9 mouse cellular contexts compared by ENCODE assay signal in genomic region chr10:22658534-22659385, GRCm38 (mm10). TPM values are rescaled to one million over a fixed set of nuclear protein-coding genes. Genes with fewer than 3 reads are reported as not detected.
DNase-seq lines count a peak whose midpoint lies in the region; ATAC-seq and TF ChIP-seq lines count a peak whose summit lies in the region.
"Had no signal": no experiment of that assay in that cellular context is flagged by ENCODE, and none has a peak within 500 bp of the region (broad histone marks: within the 10 kb centered on the region; RNA-seq: fewer than 3 reads in every experiment).

No protein-coding gene starts in this region.

- no peaks in the 10 kb centered on the region for H3K4me1 ChIP-seq in intestine, embryonic 14.5 days (replicated peaks; ENCODE audit: control insufficient read depth, insufficient read depth, low read length)
- no peaks in the 10 kb centered on the region for H3K4me1 ChIP-seq in intestine, postnatal 0 days (replicated peaks; ENCODE audit: control insufficient read depth, insufficient read depth, low read length)
- H3K4me1 ChIP-seq in intestine, embryonic 15.5 days (replicated peaks), result no peaks in the 10 kb centered on the region
- peaks cover 22% of the 10 kb centered on the region for H3K4me1 ChIP-seq in midbrain, embryonic 10.5 days
- H3K4me1 ChIP-seq: megakaryocyte, embryonic 14.5 days had no signal

- 44% methylated on average over 23 of the region's 23 CpGs for WGBS in intestine, embryonic 14.5 days
- WGBS in intestine, postnatal 0 days, result 50% methylated on average over 23 of the region's 23 CpGs
- 39% methylated on average over 23 of the region's 23 CpGs for WGBS in intestine, embryonic 15.5 days
- 54% methylated on average over 23 of the region's 23 CpGs for WGBS in midbrain, embryonic 10.5 days

- no peaks in the 10 kb centered on the region for H3K9me3 ChIP-seq in intestine, embryonic 14.5 days (ENCODE audit: control insufficient read depth, low read length)
- no peaks in the 10 kb centered on the region for H3K9me3 ChIP-seq in intestine, postnatal 0 days (ENCODE audit: control insufficient read depth)
- no peaks in the 10 kb centered on the region for H3K9me3 ChIP-seq in intestine, embryonic 15.5 days
- H3K9me3 ChIP-seq in midbrain, embryonic 10.5 days (replicated peaks), result no peaks in the 10 kb centered on the region

- no peak overlapping the region for H3K9ac ChIP-seq in intestine, embryonic 14.5 days (ENCODE audit: low read length)
- no peak overlapping the region for H3K9ac ChIP-seq in intestine, postnatal 0 days (ENCODE audit: low read depth, low read length)
- no peak overlapping the region for H3K9ac ChIP-seq in intestine, embryonic 15.5 days

- H3K36me3 ChIP-seq in intestine, embryonic 14.5 days (ENCODE audit: control insufficient read depth, insufficient read depth, low read length), result no peaks in the 10 kb centered on the region
- no peaks in the 10 kb centered on the region for H3K36me3 ChIP-seq in intestine, postnatal 0 days (ENCODE audit: control insufficient read depth, insufficient read depth)
- no peaks in the 10 kb centered on the region for H3K36me3 ChIP-seq in intestine, embryonic 15.5 days
- H3K36me3 ChIP-seq in midbrain, embryonic 10.5 days, result no peaks in the 10 kb centered on the region

- peak; percentile 55 for DNase-seq in intestine, embryonic 14.5 days (ENCODE audit: low spot score)
- DNase-seq in forelimb bud, embryonic 11.5 days (ENCODE audit: low read depth, low spot score), result peak; percentile 77
- DNase-seq in midbrain, embryonic 10.5 days (ENCODE audit: low spot score), result peak; percentile 38
- no peak for DNase-seq in right cerebral cortex, postnatal 14 days
- no peak for DNase-seq in frontal cortex, adult 2 months (ENCODE audit: extremely low spot score in 1 of 2, low spot score in 1 of 2)

- H3K4me3 ChIP-seq in intestine, embryonic 14.5 days (ENCODE audit: low read depth, low read length), result no peak overlapping the region
- H3K4me3 ChIP-seq in intestine, postnatal 0 days (ENCODE audit: low read depth, low read length), result no peak overlapping the region
- no peak overlapping the region for H3K4me3 ChIP-seq in intestine, embryonic 15.5 days (replicated peaks)
- peak overlapping the region; percentile 16; the same call in 1 of the 2 replicates for H3K4me3 ChIP-seq in midbrain, embryonic 10.5 days
- H3K4me3 ChIP-seq: megakaryocyte, embryonic 14.5 days had no signal

- H3K27me3 ChIP-seq in intestine, embryonic 14.5 days (replicated peaks; ENCODE audit: control insufficient read depth, insufficient read depth, low read length), result no peaks in the 10 kb centered on the region
- H3K27me3 ChIP-seq in intestine, postnatal 0 days (replicated peaks; ENCODE audit: control insufficient read depth, insufficient read depth, low read length), result no peaks in the 10 kb centered on the region
- H3K27me3 ChIP-seq in intestine, embryonic 15.5 days (replicated peaks), result no peaks in the 10 kb centered on the region
- no peaks in the 10 kb centered on the region for H3K27me3 ChIP-seq in midbrain, embryonic 10.5 days (ENCODE audit: low read depth, poor library complexity, severe bottlenecking)
- H3K27me3 ChIP-seq: megakaryocyte, embryonic 14.5 days had no signal

- no peak for TF ChIP-seq CTCF in intestine, postnatal 0 days (IDR thresholded peaks at IDR 0.05; ENCODE audit: low read depth)

- ATAC-seq in intestine, embryonic 14.5 days (replicated peaks; ENCODE audit: low FRiP score, low TSS enrichment, low read depth), result no peak
- ATAC-seq in intestine, postnatal 0 days, result no peak
- ATAC-seq in intestine, embryonic 15.5 days, result peak; percentile 66
- ATAC-seq in erythroid progenitor cell, adult 5-6 weeks (replicated peaks; ENCODE audit: low FRiP score, poor library complexity, severe bottlenecking), result no peak

- peak overlapping the region; percentile 25 for H3K4me2 ChIP-seq in intestine, embryonic 14.5 days (ENCODE audit: low read length)
- no peak overlapping the region for H3K4me2 ChIP-seq in intestine, postnatal 0 days (replicated peaks; ENCODE audit: low read depth)
- peak overlapping the region; percentile 30 for H3K4me2 ChIP-seq in intestine, embryonic 15.5 days (replicated peaks)

- no peak overlapping the region for H3K27ac ChIP-seq in intestine, embryonic 14.5 days (ENCODE audit: low read depth)
- H3K27ac ChIP-seq in intestine, postnatal 0 days (ENCODE audit: low read depth, low read length), result no peak overlapping the region
- H3K27ac ChIP-seq in intestine, embryonic 15.5 days, result no peak overlapping the region
- peak overlapping the region; percentile 63 for H3K27ac ChIP-seq in midbrain, embryonic 10.5 days (replicated peaks)

RNA-seq across cellular contexts. Expression of gene Slc2a12, which starts 13.9 kb away (rescaled TPM):
- 0.43 and 0.53 TPM in 2 replicates for polyA plus RNA-seq in intestine, embryonic 14.5 days (2014; fragmentation: Nextera tagmentation; extraction: Ambion mirVana)
- 0.27 and 0.30 TPM in 2 replicates for polyA plus RNA-seq in intestine, postnatal 0 days (2015; fragmentation: Nextera tagmentation; extraction: Ambion mirVana)
- polyA plus RNA-seq in intestine, embryonic 15.5 days (2015; fragmentation: Nextera tagmentation; extraction: Ambion mirVana), result 0.38 and 0.40 TPM in 2 replicates
- 1.5 and 1.7 TPM in 2 replicates for polyA plus RNA-seq in midbrain, embryonic 10.5 days (2016; fragmentation: Nextera tagmentation; extraction: Ambion mirVana)
- 1.3 and 1.9 TPM in 2 replicates for polyA plus RNA-seq in frontal cortex, adult 2 months (2012; rRNA removed)
- total RNA-seq in erythroid progenitor cell, adult 5-6 weeks (2015; ENCODE audit: low replicate concordance), result not detected in 2 replicates
- total RNA-seq in erythroid progenitor cell, adult 5-6 weeks (2017; ENCODE audit: low replicate concordance), result not detected in 2 replicates

Comparison
In these comparisons a context has a peak if more than half of its experiments do, and no peak if none do; other contexts are left out.
1. DNase-seq: peak in intestine, embryonic 14.5 days (single experiment), forelimb bud, embryonic 11.5 days (single experiment) and midbrain, embryonic 10.5 days (single experiment); none in right cerebral cortex, postnatal 14 days (single experiment) and frontal cortex, adult 2 months (0 of 2).